Mouse (Mus musculus) midbrain, embryonic 15.5 days (tissue): ENCODE results near the gene Ankub1. TPM values are rescaled to one million over a fixed set of nuclear protein-coding genes. Genes with fewer than 3 reads are reported as not detected.

Source experiments
- ATAC-seq: fragments of 200-750 bp; cut with Nextera tagmentation; replicated peaks from 2 replicates; pipeline ENCODE4 v1.8.0; 2017; ENCODE audit warnings: moderate TSS enrichment
- H3K27ac ChIP-seq: fragments of 300-500 bp; sonication (generic); 2 replicates; pipeline ENCODE4 v1.5.1; 2015; ENCODE audit warnings: mild to moderate bottlenecking, inconsistent platforms
- H3K27me3 ChIP-seq: fragments of 300-500 bp; sonication (generic); replicated peaks from 2 replicates; pipeline ENCODE4 v1.6.1; 2015; ENCODE audit warnings: inconsistent platforms
- H3K36me3 ChIP-seq: fragments of 300-500 bp; sonication (generic); replicated peaks from 2 replicates; pipeline ENCODE4 v1.6.1; 2015; ENCODE audit warnings: inconsistent platforms
- H3K4me1 ChIP-seq: fragments of 300-500 bp; sonication (generic); 2 replicates; pipeline ENCODE4 v1.6.1; 2015; ENCODE audit warnings: inconsistent platforms
- H3K4me2 ChIP-seq: fragments of 300-500 bp; sonication (generic); 2 replicates; pipeline ENCODE4 v1.6.1; 2015; ENCODE audit warnings: inconsistent platforms, mild to moderate bottlenecking, moderate library complexity
- H3K4me3 ChIP-seq: fragments of 300-500 bp; sonication (generic); 2 replicates; pipeline ENCODE4 v1.5.1; 2015; ENCODE audit warnings: mild to moderate bottlenecking, inconsistent platforms
- H3K9ac ChIP-seq: fragments of 300-500 bp; sonication (generic); 2 replicates; pipeline ENCODE4 v1.6.1; 2015; ENCODE audit warnings: mild to moderate bottlenecking, inconsistent platforms
- H3K9me3 ChIP-seq: fragments of 300-500 bp; sonication (generic); 2 replicates; pipeline ENCODE4 v1.6.1; 2016; ENCODE audit warnings: inconsistent platforms
- WGBS: fragments of 180-500 bp; shearing (Covaris S2); methylation state at CpG from one replicate; pipeline ENCODE4 v1.1.7; 2015; ENCODE audit warnings: mixed read lengths; 5-methylcytosine and 5-hydroxymethylcytosine counted together
- polyA plus RNA-seq: library from polyadenylated mRNA; unstranded; fragments of >200 nt; fragmentation: Nextera tagmentation; extraction: Ambion mirVana; gene quantifications from 2 replicates; pipeline ENCODE4 v1.2.1, GENCODE M21; 2015

Gene Ankub1
- polyA plus RNA-seq, 1 experiment from 2014 or later: 0.26 TPM

GRCm38 (mm10) chr3:57667054-57667723 is 25.4 kb downstream of the Ankub1 start:
- Histone ChIP-seq H3K9ac (no peak overlapping the region), H3K4me2 (peak overlapping the region; percentile 44), H3K4me1 (no peaks in the 10 kb centered on the region), H3K9me3 (no peaks in the 10 kb centered on the region), H3K27ac (no peak overlapping the region), H3K4me3 (peak overlapping the region; percentile 32), H3K36me3 (no peaks in the 10 kb centered on the region), H3K27me3 (no peaks in the 10 kb centered on the region)
- 29% methylated on average over 14 of the region's 14 CpGs for WGBS
- ATAC-seq: peak; percentile 91

GRCm38 (mm10) chr3:57665880-57666279 is 26.7 kb downstream of the Ankub1 start:
- Histone ChIP-seq H3K36me3 (no peaks in the 10 kb centered on the region), H3K27ac (no peak overlapping the region), H3K27me3 (no peaks in the 10 kb centered on the region), H3K4me1 (no peaks in the 10 kb centered on the region), H3K9ac (no peak overlapping the region), H3K4me3 (no peak overlapping the region), H3K4me2 (no peak overlapping the region), H3K9me3 (no peaks in the 10 kb centered on the region)
- 92% methylated on average over 5 of the region's 5 CpGs for WGBS
- ATAC-seq: no peak

GRCm38 (mm10) chr3:57664682-57665081 is 27.9 kb downstream of the Ankub1 start:
- Histone ChIP-seq H3K27me3 (no peaks in the 10 kb centered on the region), H3K4me1 (no peaks in the 10 kb centered on the region), H3K36me3 (no peaks in the 10 kb centered on the region), H3K4me2 (no peak overlapping the region), H3K27ac (no peak overlapping the region), H3K9ac (no peak overlapping the region), H3K4me3 (no peak overlapping the region), H3K9me3 (no peaks in the 10 kb centered on the region)
- 71% methylated on average over 10 of the region's 10 CpGs for WGBS
- ATAC-seq: no peak

GRCm38 (mm10) chr3:57663731-57664130 is 28.9 kb downstream of the Ankub1 start:
- no peaks in the 10 kb centered on the region for H3K36me3 ChIP-seq
- no peaks in the 10 kb centered on the region for H3K4me1 ChIP-seq
- H3K27me3 ChIP-seq: no peaks in the 10 kb centered on the region
- no peaks in the 10 kb centered on the region for H3K9me3 ChIP-seq
- ATAC-seq: no peak
- no peak overlapping the region for H3K4me3 ChIP-seq
- H3K9ac ChIP-seq: no peak overlapping the region
- 21% methylated on average over 6 of the region's 6 CpGs for WGBS
- no peak overlapping the region for H3K4me2 ChIP-seq
- H3K27ac ChIP-seq: no peak overlapping the region

- H3K4me1 ChIP-seq: no peaks in the 10 kb centered on the region
- no peak for ATAC-seq
- no peak overlapping the region for H3K4me2 ChIP-seq
- no peak overlapping the region for H3K9ac ChIP-seq
- no peaks in the 10 kb centered on the region for H3K27me3 ChIP-seq
- H3K9me3 ChIP-seq: no peaks in the 10 kb centered on the region
- WGBS: 70% methylated on average over 6 of the region's 6 CpGs
- H3K27ac ChIP-seq: no peak overlapping the region
- H3K36me3 ChIP-seq: no peaks in the 10 kb centered on the region
- no peak overlapping the region for H3K4me3 ChIP-seq
These were observed 34.0 kb downstream of the Ankub1 start for GRCm38 (mm10) chr3:57658608-57659007.

- Histone ChIP-seq H3K36me3 (no peaks in the 10 kb centered on the region), H3K9me3 (no peaks in the 10 kb centered on the region), H3K27ac (no peak overlapping the region), H3K4me2 (no peak overlapping the region), H3K4me3 (no peak overlapping the region), H3K9ac (no peak overlapping the region), H3K4me1 (peaks cover 6% of the 10 kb centered on the region), H3K27me3 (no peaks in the 10 kb centered on the region)
- WGBS: 80% methylated on average over 3 of the region's 3 CpGs
- ATAC-seq: no peak
These were observed 39.0 kb downstream of the Ankub1 start for GRCm38 (mm10) chr3:57653646-57654045.

- no peaks in the 10 kb centered on the region for H3K9me3 ChIP-seq
- H3K27ac ChIP-seq: no peak overlapping the region
- H3K36me3 ChIP-seq: no peaks in the 10 kb centered on the region
- H3K4me3 ChIP-seq: no peak overlapping the region
- peaks cover 6% of the 10 kb centered on the region for H3K4me1 ChIP-seq
- H3K9ac ChIP-seq: no peak overlapping the region
- H3K4me2 ChIP-seq: no peak overlapping the region
- H3K27me3 ChIP-seq: no peaks in the 10 kb centered on the region
- no peak for ATAC-seq
- WGBS: 84% methylated on average over 3 of the region's 3 CpGs
These were observed 40.1 kb downstream of the Ankub1 start for GRCm38 (mm10) chr3:57652485-57652884.

- Histone ChIP-seq H3K27me3 (no peaks in the 10 kb centered on the region), H3K27ac (peak overlapping the region; percentile 86), H3K36me3 (no peaks in the 10 kb centered on the region), H3K9ac (peak overlapping the region; percentile 67), H3K9me3 (no peaks in the 10 kb centered on the region), H3K4me3 (peak overlapping the region; percentile 89), H3K4me1 (peaks cover 6% of the 10 kb centered on the region), H3K4me2 (peak overlapping the region; percentile 75)
- WGBS: 69% methylated on average over 3 of the region's 3 CpGs
- peak; percentile 59 for ATAC-seq
These were observed 40.7 kb downstream of the Ankub1 start for GRCm38 (mm10) chr3:57651865-57652259.

- peak; percentile 99 for ATAC-seq
- H3K4me3 ChIP-seq: peak within 1 kb of the TSS; percentile 89
- peak within 1 kb of the TSS; percentile 86 for H3K27ac ChIP-seq
- peak within 1 kb of the TSS; percentile 67 for H3K9ac ChIP-seq
- WGBS: 0% methylated on average over 41 of the region's 42 CpGs
- H3K9me3 ChIP-seq: no peaks in the 10 kb centered on the region
- H3K4me1 ChIP-seq: peaks cover 6% of the 10 kb centered on the region
- H3K27me3 ChIP-seq: no peaks in the 10 kb centered on the region
- H3K4me2 ChIP-seq: peak within 1 kb of the TSS; percentile 75
- H3K36me3 ChIP-seq: no peaks in the 10 kb centered on the region
These were observed 41.3 kb downstream of the Ankub1 start, which contains the start of gene Commd2 for GRCm38 (mm10) chr3:57651231-57651864. Gene Commd2 (minus strand): TSS chr3:57651715.

GRCm38 (mm10) chr3:57643191-57643590 is 49.4 kb downstream of the Ankub1 start:
- H3K27me3 ChIP-seq: no peaks in the 10 kb centered on the region
- ATAC-seq: no peak
- H3K4me3 ChIP-seq: no peak overlapping the region
- peaks cover 6% of the 10 kb centered on the region; the same call in 1 of the 2 replicates for H3K36me3 ChIP-seq
- no peak overlapping the region for H3K4me2 ChIP-seq
- no peaks in the 10 kb centered on the region for H3K4me1 ChIP-seq
- no peaks in the 10 kb centered on the region for H3K9me3 ChIP-seq
- H3K9ac ChIP-seq: no peak overlapping the region
- no peak overlapping the region for H3K27ac ChIP-seq
- 90% methylated on average over 6 of the region's 6 CpGs for WGBS

- Histone ChIP-seq H3K27me3 (no peaks in the 10 kb centered on the region), H3K4me1 (no peaks in the 10 kb centered on the region), H3K4me2 (no peak overlapping the region), H3K9ac (no peak overlapping the region), H3K27ac (no peak overlapping the region), H3K4me3 (no peak overlapping the region), H3K9me3 (no peaks in the 10 kb centered on the region), H3K36me3 (no peaks in the 10 kb centered on the region)
- no peak for ATAC-seq
- WGBS: 82% methylated on average over 6 of the region's 6 CpGs
These were observed 55.0 kb downstream of the Ankub1 start for GRCm38 (mm10) chr3:57637596-57637995.

- H3K36me3 ChIP-seq: no peaks in the 10 kb centered on the region
These were observed 57.7 kb downstream of the Ankub1 start for GRCm38 (mm10) chr3:57634763-57635487.

More at GRCm38 (mm10) chr3:57634763-57635487, 57.7 kb downstream of the Ankub1 start:
- H3K4me2 ChIP-seq: no peak overlapping the region
- H3K4me1 ChIP-seq: no peaks in the 10 kb centered on the region
- H3K9ac ChIP-seq: no peak overlapping the region
- ATAC-seq: no peak
- no peak overlapping the region for H3K27ac ChIP-seq
- no peak overlapping the region for H3K4me3 ChIP-seq
- H3K27me3 ChIP-seq: no peaks in the 10 kb centered on the region
- no peaks in the 10 kb centered on the region for H3K9me3 ChIP-seq
- 81% methylated on average over 3 of the region's 3 CpGs for WGBS
